Mouse (Mus musculus): ENCODE results near the gene Hoxc6. TPM values are rescaled to one million over a fixed set of nuclear protein-coding genes. Genes with fewer than 3 reads are reported as not detected.

Hoxc6 gene
- total RNA-seq (2021): not detected
- long read RNA-seq, experiment 1: 0 reads
- long read RNA-seq, experiment 2: 0 reads

- H3K27ac ChIP-seq: no peak within 1 kb of the TSS
- H3K4me3 ChIP-seq: peak within 1 kb of the TSS; percentile 51
- no peak for DNase-seq (ENCODE audit: low spot score in 2 of 2)
- no peak for TF ChIP-seq CTCF (conservative IDR thresholded peaks at IDR 0.05)
These were observed at the start of gene Hoxc6 for GRCm38 (mm10) chr15:102997939-102998355. Hoxc6 (plus strand) TSS chr15:102998257.

- no peak for TF ChIP-seq CTCF (conservative IDR thresholded peaks at IDR 0.05)
- no peak for DNase-seq (ENCODE audit: low spot score in 2 of 2)
- Histone ChIP-seq H3K27ac (no peak overlapping the region), H3K4me3 (no peak overlapping the region)
These were observed 49.2 kb upstream of the Hoxc6 start for GRCm38 (mm10) chr15:102948842-102949241.

- H3K4me3 ChIP-seq: no peak overlapping the region
- no peak for TF ChIP-seq CTCF (conservative IDR thresholded peaks at IDR 0.05)
These were observed 48.4 kb upstream of the Hoxc6 start for GRCm38 (mm10) chr15:102949696-102950095.

GRCm38 (mm10) chr15:102950877-102951276, 47.2 kb upstream of the Hoxc6 start:
- no peak for TF ChIP-seq CTCF (conservative IDR thresholded peaks at IDR 0.05)
- H3K4me3 ChIP-seq: no peak overlapping the region
- no peak for DNase-seq (ENCODE audit: low spot score in 2 of 2)
- H3K27ac ChIP-seq: no peak overlapping the region

More at GRCm38 (mm10) chr15:102949696-102950095, 48.4 kb upstream of the Hoxc6 start:
- H3K27ac ChIP-seq: no peak overlapping the region
- no peak for DNase-seq (ENCODE audit: low spot score in 2 of 2)

GRCm38 (mm10) chr15:102953561-102953960, 44.5 kb upstream of the Hoxc6 start:
- no peak for TF ChIP-seq CTCF (conservative IDR thresholded peaks at IDR 0.05)
- Histone ChIP-seq H3K27ac (no peak overlapping the region), H3K4me3 (no peak overlapping the region)
- DNase-seq (ENCODE audit: low spot score in 2 of 2): no peak

- TF ChIP-seq CTCF (conservative IDR thresholded peaks at IDR 0.05): no peak
- Histone ChIP-seq H3K4me3 (no peak within 1 kb of the TSS), H3K27ac (no peak within 1 kb of the TSS)
- DNase-seq (ENCODE audit: low spot score in 2 of 2): no peak
These were observed 43.7 kb upstream of the Hoxc6 start, which contains the start of gene Hoxc11 for GRCm38 (mm10) chr15:102954192-102955006. Hoxc11 (plus strand) TSS chr15:102954427.

GRCm38 (mm10) chr15:102955007-102955382, 43.1 kb upstream of the Hoxc6 start:
- TF ChIP-seq CTCF (conservative IDR thresholded peaks at IDR 0.05): no peak
- DNase-seq (ENCODE audit: low spot score in 2 of 2): no peak
- no peak overlapping the region for H3K27ac ChIP-seq
- H3K4me3 ChIP-seq: no peak overlapping the region

- TF ChIP-seq CTCF (conservative IDR thresholded peaks at IDR 0.05): no peak
- no peak for DNase-seq (ENCODE audit: low spot score in 2 of 2)
- Histone ChIP-seq H3K4me3 (no peak overlapping the region), H3K27ac (no peak overlapping the region)
These were observed 42.0 kb upstream of the Hoxc6 start for GRCm38 (mm10) chr15:102955833-102956640.

GRCm38 (mm10) chr15:102956906-102957305, 41.2 kb upstream of the Hoxc6 start:
- Histone ChIP-seq H3K4me3 (no peak overlapping the region), H3K27ac (no peak overlapping the region)
- no peak for TF ChIP-seq CTCF (conservative IDR thresholded peaks at IDR 0.05)
- DNase-seq (ENCODE audit: low spot score in 2 of 2): no peak

- no peak overlapping the region for H3K27ac ChIP-seq
- DNase-seq (ENCODE audit: low spot score in 2 of 2): no peak
- H3K4me3 ChIP-seq: no peak overlapping the region
- no peak for TF ChIP-seq CTCF (conservative IDR thresholded peaks at IDR 0.05)
These were observed 38.3 kb upstream of the Hoxc6 start for GRCm38 (mm10) chr15:102959663-102960191.

- no peak for DNase-seq (ENCODE audit: low spot score in 2 of 2)
- no peak for TF ChIP-seq CTCF (conservative IDR thresholded peaks at IDR 0.05)
- no peak overlapping the region for H3K27ac ChIP-seq
- no peak overlapping the region for H3K4me3 ChIP-seq
These were observed 36.3 kb upstream of the Hoxc6 start for GRCm38 (mm10) chr15:102961728-102962127.

- no peak for TF ChIP-seq CTCF (conservative IDR thresholded peaks at IDR 0.05)
- Histone ChIP-seq H3K4me3 (no peak overlapping the region), H3K27ac (no peak overlapping the region)
- no peak for DNase-seq (ENCODE audit: low spot score in 2 of 2)
These were observed 35.6 kb upstream of the Hoxc6 start for GRCm38 (mm10) chr15:102962492-102962891.

- Histone ChIP-seq H3K27ac (no peak overlapping the region), H3K4me3 (no peak overlapping the region)
- TF ChIP-seq CTCF (conservative IDR thresholded peaks at IDR 0.05): no peak
- DNase-seq (ENCODE audit: low spot score in 2 of 2): no peak
These were observed 34.8 kb upstream of the Hoxc6 start for GRCm38 (mm10) chr15:102963259-102963658.

Measured in layer of hippocampus, adult 2 months (tissue).